Mouse (Mus musculus) heart, adult 11 months (tissue): ENCODE data around the gene Glo1.

Source experiments
- DNase-seq: peaks from one replicate; pipeline ENCODE4 v3.0.0; 2022

Glo1 gene

GRCm38 (mm10) chr17:30575941-30576773 is 50.5 kb downstream of the Glo1 start, which contains the start of gene Btbd9:
Gene Btbd9, minus strand, starts transcription at chr17:30576488.
- DNase-seq = peak; percentile 100

DNA sequence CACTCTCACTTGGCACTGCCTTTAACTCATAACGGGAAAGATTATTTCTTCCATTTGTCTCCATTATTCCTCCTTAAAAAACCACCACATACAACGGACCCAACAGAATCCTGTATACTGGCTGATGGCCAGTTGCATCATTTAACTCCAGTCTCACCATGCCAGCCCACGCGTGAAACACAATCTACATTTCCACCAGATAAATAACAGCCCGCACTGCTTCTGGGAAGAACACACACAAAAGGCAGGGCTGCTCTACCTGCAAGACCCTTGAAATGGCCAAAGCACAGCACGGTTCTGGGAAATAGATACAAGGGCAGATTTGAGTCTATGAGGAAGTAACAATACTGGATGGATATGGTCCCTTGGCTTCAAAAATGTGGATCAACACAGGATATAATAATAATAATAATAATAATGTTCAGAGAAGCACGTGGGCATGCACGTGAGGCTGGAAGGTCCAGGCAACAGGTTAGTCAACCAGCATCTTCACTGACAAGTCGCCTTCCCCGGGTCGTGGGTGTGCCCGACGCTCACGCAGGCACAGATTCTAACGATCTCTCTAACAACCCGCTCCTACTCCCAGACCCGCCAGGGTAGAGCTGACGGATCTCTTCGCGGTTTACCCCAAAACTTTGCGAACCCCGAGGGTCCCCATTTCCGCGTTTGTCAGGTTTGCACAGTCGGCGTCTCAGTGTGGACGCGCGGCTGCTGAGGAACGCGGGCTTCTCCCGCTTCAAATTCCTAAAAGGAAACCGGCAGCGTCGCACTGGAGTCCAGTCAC is 51.4 kb downstream of the Glo1 start:
- peak; percentile 92 for DNase-seq

DNA sequence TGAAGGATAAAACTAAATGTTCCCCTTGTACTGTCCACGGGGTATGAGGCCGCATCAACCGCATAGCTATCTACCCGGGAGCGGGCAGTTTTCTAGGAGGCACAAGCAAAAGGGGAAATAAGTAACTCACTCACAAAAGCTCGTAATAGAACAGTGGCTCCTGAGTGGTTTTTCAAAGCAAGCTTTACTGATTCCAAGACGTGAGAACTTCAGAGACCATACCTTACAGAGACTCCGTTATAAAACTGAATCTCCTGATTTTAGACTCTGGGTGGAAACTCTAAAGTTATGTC is 51.9 kb downstream of the Glo1 start:
- no peak for DNase-seq

- DNase-seq = peak; percentile 96
Observed at GRCm38 (mm10) chr17:30573990-30574782, 52.5 kb downstream of the Glo1 start.

- DNase-seq = peak; percentile 82
Observed at GRCm38 (mm10) chr17:30570971-30571370, 55.7 kb downstream of the Glo1 start.

GRCm38 (mm10) chr17:30570173-30570572 is 56.5 kb downstream of the Glo1 start:
- DNase-seq = no peak

- no peak for DNase-seq
Observed at GRCm38 (mm10) chr17:30568473-30568872, 58.2 kb downstream of the Glo1 start.

GRCm38 (mm10) chr17:30564971-30565370 is 61.7 kb downstream of the Glo1 start:
- DNase-seq = no peak

GRCm38 (mm10) chr17:30564407-30564806 is 62.3 kb downstream of the Glo1 start:
- DNase-seq = no peak

DNA sequence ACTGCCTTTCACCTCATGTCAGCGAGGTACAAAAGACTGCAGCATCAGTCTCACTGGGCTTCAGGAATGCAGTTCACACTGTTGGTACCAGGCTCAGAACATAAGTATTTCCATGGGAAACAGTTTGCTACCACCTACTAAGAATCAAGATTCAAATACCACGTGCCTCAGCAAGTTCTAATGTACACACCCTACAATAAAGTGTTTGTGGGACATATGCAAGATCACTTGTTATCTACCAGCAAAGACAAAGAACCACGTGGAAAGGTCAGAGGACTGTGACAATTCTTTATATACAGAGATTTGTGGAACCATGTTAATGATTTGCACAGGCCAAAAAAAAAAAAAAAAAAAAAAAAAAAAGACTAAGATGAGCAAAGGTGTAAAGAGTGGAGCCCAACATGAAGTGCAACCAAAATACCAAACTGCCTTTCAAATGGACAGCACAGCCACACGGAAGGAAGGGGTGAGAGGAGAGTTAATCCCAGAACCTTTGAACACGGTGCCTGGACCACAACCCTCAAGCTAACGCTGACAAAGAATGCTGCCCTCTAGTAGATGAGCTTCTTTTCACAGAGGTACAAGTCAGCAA is 63.1 kb downstream of the Glo1 start:
- no peak for DNase-seq

GRCm38 (mm10) chr17:30562770-30563169 is 63.9 kb downstream of the Glo1 start:
- no peak for DNase-seq

DNA sequence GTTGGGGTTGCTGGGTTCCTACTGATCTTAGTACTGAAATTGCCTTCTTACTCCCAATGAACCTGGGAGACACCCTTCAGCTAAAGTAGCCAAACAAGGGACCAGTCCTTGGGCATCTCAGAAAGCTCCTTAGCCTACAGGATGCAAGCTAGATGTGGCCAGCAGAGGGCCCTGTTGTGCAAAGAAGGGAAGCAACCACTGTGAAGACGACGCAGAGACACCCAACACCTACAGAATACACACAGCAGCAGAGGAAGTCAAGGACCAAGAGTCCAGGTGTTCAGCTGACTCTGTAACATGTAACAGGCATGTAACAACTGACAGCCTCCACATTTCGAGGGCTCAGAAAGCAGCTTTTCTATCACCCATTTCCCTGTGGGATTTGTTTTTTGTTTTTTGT is 67.1 kb downstream of the Glo1 start:
- DNase-seq = peak; percentile 94

GRCm38 (mm10) chr17:30558623-30559022 is 68.0 kb downstream of the Glo1 start:
- no peak for DNase-seq

DNA sequence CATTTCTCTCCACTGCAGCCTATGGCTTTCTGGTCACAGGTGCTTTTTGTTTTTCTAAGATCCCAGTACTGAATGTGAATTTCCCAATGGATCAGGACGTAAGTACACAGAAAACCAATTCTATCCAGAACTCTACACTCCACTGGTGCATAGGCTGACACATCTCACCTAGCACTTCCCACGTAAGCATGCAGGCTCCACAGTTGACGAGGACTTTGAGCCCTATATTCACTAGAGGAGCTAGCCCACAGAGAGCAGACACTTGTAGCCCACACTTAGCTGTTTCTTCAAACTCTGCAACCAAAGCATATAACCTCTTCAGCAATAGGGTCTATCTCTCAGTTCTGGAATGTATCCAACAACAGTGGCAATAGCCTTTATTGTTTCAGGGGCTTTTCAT is 70.2 kb downstream of the Glo1 start:
- DNase-seq = no peak

DNA sequence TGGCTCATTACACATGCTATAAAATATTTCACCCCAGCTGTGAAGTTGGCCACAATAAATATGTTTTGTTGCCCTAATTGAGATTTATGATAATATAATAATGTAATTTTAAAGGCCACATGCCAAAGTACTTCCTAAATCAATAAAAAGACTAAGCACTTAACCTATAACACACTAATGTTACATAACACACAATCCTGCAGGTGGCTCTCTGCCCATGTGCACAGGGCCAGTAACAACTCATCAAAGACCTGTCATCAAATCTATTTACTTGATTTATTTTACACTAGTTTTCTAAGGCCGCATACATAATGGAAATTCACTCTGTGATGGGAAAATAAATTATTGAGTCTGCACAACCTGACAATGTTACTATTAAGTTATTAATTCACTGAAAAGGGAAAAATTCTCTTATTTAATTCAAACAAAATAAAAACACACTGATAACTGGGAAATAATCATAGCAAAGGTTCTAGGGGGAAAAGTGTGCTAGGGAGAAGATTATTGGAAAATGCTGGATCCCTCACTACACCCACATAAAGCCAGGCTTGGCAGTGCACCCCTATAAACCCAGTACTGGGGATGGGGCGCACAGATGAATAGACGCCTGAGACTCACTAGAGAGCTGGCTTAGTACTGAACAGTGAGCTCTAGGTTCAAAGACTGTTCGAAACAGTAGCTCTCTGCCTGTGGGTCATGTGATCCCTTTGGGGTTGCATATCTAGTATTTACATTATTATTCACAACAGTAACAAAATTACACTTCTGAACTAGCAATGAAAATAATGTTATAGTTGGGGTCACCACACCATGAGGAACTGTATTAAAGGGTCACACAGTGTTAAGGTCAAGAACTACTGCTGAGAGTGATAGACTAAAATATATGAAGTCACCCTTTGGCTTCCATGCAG is 73.4 kb downstream of the Glo1 start:
- no peak for DNase-seq

DNA sequence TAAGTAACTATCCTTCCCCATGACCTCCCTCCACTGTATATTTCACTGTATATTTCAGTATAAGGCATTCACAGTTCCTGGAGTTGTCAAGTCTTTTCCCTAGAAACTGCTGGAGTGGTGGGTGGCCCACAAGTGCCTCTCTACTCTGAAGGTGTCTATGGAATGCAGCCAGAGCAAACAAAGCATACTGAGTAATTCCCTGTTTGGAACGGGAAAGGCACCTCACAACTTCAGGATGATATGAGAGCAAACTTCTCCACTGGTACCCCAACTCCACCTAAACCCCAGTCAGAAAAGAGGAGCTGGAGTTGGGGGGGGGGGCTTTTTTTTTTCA is 75.9 kb downstream of the Glo1 start:
- DNase-seq = no peak

DNA sequence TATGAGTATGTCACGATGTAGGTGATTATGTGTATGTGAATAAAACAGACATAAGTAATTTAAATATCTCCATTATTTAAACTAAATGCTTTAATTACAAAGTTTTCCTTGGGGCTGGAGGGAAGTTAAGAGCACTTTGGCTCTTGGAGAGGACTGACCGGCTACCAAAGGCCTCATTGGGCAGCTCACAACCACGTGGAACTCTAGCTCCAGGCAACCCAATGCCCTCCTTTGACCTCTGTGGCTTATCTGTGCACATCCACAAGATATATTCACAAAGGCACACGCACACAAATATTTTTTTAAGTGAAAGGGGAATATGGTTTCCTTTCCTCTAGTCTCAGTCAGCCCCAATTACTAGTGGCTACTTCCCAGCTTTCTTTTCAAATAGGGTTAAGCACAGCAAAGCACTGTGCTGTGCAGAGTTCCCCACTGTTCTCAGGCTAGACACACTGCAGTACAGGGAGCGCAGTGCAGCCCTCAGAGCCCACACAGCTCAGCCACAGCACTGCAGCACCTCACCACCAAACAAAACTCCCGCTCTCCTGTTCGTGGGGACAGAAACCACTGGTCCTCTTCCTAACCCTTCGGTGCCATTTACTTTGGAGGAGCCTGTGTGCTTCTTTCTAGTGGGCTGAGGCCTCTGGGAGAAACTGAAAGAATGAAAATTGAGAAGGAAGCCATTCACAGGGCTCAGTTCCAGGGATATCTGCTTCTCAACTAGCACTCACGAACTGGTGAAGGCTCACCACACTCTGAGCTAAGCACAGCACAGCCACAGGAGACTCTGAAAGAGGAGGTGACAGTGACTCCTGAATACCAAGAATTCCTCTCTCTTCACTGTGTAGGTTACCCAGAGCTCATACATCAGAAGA is 76.5 kb downstream of the Glo1 start:
- DNase-seq = no peak

GRCm38 (mm10) chr17:30539098-30539497 is 87.6 kb downstream of the Glo1 start:
- DNase-seq = no peak

DNA sequence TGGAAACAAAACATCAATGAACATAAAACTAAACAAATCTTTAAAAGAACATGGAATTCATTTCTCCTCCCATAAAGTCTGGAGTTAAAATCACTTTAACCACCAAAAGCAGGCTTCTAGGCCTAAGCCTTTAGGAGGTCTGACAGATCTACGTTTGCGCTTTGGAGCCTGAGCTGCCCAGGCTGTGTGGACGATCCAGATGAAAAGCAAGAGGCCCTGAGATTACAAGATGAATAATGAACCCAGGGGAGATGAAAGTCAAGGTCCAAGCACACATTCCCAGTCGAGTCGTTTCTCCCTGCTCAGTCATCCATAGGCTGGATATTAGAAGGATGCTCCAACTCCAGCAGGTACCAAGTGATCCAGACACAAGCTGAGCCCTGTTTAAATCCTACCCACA is 90.0 kb downstream of the Glo1 start:
- DNase-seq = no peak
